Mouse (Mus musculus): ENCODE measurements around the gene D17H6S53E. TPM values are rescaled to one million over a fixed set of nuclear protein-coding genes. Genes with fewer than 3 reads are reported as not detected.

Gene D17H6S53E
- polyA plus RNA-seq, 1 experiment from 2014 or later, result 10.5 TPM

- H3K4me1 ChIP-seq (replicated peaks; ENCODE audit: insufficient read depth, low read length), result peaks cover 7% of the 10 kb centered on the region; the same call in 1 of the 2 replicates
- ATAC-seq (replicated peaks; ENCODE audit: low FRiP score, low read depth), result peak; percentile 94
- no peaks in the 10 kb centered on the region for H3K27me3 ChIP-seq (ENCODE audit: insufficient read depth, low read length)
- peak; percentile 96 for DNase-seq (ENCODE audit: low spot score)
- peak within 1 kb of the TSS; percentile 62 for H3K4me2 ChIP-seq (ENCODE audit: low read length)
- H3K9me3 ChIP-seq (replicated peaks; ENCODE audit: low read length), result no peaks in the 10 kb centered on the region
- H3K27ac ChIP-seq, result peak within 1 kb of the TSS; percentile 97
- H3K9ac ChIP-seq (ENCODE audit: low read depth, low read length), result peak within 1 kb of the TSS; percentile 93
- 0 out of 2 replicates have a peak, but pooled peaks have one; percentile 32 for TF ChIP-seq CTCF (IDR thresholded peaks at IDR 0.05; ENCODE audit: low read depth)
- peaks cover 13% of the 10 kb centered on the region; the same call in 1 of the 2 replicates for H3K36me3 ChIP-seq (ENCODE audit: insufficient read depth, low read length)
- 4% methylated on average over 49 of the region's 67 CpGs for WGBS
- peak within 1 kb of the TSS; percentile 62 for H3K4me3 ChIP-seq (replicated peaks; ENCODE audit: low read depth, low read length)
These were observed 37.1 kb upstream of the D17H6S53E start, which contains the start of gene Abhd16a for GRCm38 (mm10) chr17:35088825-35089644. Gene Abhd16a, plus strand, starts transcription at chr17:35089263.

GRCm38 (mm10) chr17:35090166-35090932, 35.8 kb upstream of the D17H6S53E start:
- no peak for DNase-seq (ENCODE audit: low spot score)
- peak overlapping the region; percentile 97; the same call in 1 of the 2 replicates for H3K27ac ChIP-seq
- H3K4me1 ChIP-seq (replicated peaks; ENCODE audit: insufficient read depth, low read length), result peaks cover 7% of the 10 kb centered on the region; the same call in 1 of the 2 replicates
- H3K27me3 ChIP-seq (ENCODE audit: insufficient read depth, low read length), result no peaks in the 10 kb centered on the region
- H3K9ac ChIP-seq (ENCODE audit: low read depth, low read length), result peak overlapping the region; percentile 93
- peak overlapping the region; percentile 62 for H3K4me2 ChIP-seq (ENCODE audit: low read length)
- H3K4me3 ChIP-seq (replicated peaks; ENCODE audit: low read depth, low read length), result peak overlapping the region; percentile 62
- peaks cover 20% of the 10 kb centered on the region; the same call in 1 of the 2 replicates for H3K36me3 ChIP-seq (ENCODE audit: insufficient read depth, low read length)
- H3K9me3 ChIP-seq (replicated peaks; ENCODE audit: low read length), result no peaks in the 10 kb centered on the region
- ATAC-seq (replicated peaks; ENCODE audit: low FRiP score, low read depth), result no peak
- WGBS, result 65% methylated on average over 8 of the region's 8 CpGs
- no peak for TF ChIP-seq CTCF (IDR thresholded peaks at IDR 0.05; ENCODE audit: low read depth)

- DNase-seq (ENCODE audit: low spot score) (peak; percentile 41), ATAC-seq (replicated peaks; ENCODE audit: low FRiP score, low read depth) (no peak)
- Histone ChIP-seq H3K4me2 (ENCODE audit: low read length) (no peak overlapping the region), H3K4me3 (replicated peaks; ENCODE audit: low read depth, low read length) (no peak overlapping the region), H3K36me3 (ENCODE audit: insufficient read depth, low read length) (peaks cover 29% of the 10 kb centered on the region; the same call in 1 of the 2 replicates), H3K9me3 (replicated peaks; ENCODE audit: low read length) (no peaks in the 10 kb centered on the region), H3K27me3 (ENCODE audit: insufficient read depth, low read length) (no peaks in the 10 kb centered on the region), H3K4me1 (replicated peaks; ENCODE audit: insufficient read depth, low read length) (peaks cover 7% of the 10 kb centered on the region; the same call in 1 of the 2 replicates), H3K9ac (ENCODE audit: low read depth, low read length) (no peak overlapping the region), H3K27ac (no peak overlapping the region)
- WGBS, result 80% methylated on average over 14 of the region's 14 CpGs
- no peak for TF ChIP-seq CTCF (IDR thresholded peaks at IDR 0.05; ENCODE audit: low read depth)
These were observed 33.6 kb upstream of the D17H6S53E start for GRCm38 (mm10) chr17:35092403-35093198.

GRCm38 (mm10) chr17:35094475-35095365, 31.5 kb upstream of the D17H6S53E start:
- H3K27ac ChIP-seq, result no peak overlapping the region
- no peaks in the 10 kb centered on the region for H3K27me3 ChIP-seq (ENCODE audit: insufficient read depth, low read length)
- H3K4me1 ChIP-seq (replicated peaks; ENCODE audit: insufficient read depth, low read length), result peaks cover 7% of the 10 kb centered on the region; the same call in 1 of the 2 replicates
- WGBS, result 88% methylated on average over 15 of the region's 15 CpGs
- TF ChIP-seq CTCF (IDR thresholded peaks at IDR 0.05; ENCODE audit: low read depth), result no peak
- DNase-seq (ENCODE audit: low spot score) (no peak), ATAC-seq (replicated peaks; ENCODE audit: low FRiP score, low read depth) (no peak)
- H3K9me3 ChIP-seq (replicated peaks; ENCODE audit: low read length), result no peaks in the 10 kb centered on the region
- no peak overlapping the region for H3K4me2 ChIP-seq (ENCODE audit: low read length)
- no peak overlapping the region for H3K4me3 ChIP-seq (replicated peaks; ENCODE audit: low read depth, low read length)
- peaks cover 48% of the 10 kb centered on the region for H3K36me3 ChIP-seq (ENCODE audit: insufficient read depth, low read length)
- no peak overlapping the region for H3K9ac ChIP-seq (ENCODE audit: low read depth, low read length)

GRCm38 (mm10) chr17:35096597-35096996, 29.6 kb upstream of the D17H6S53E start:
- Histone ChIP-seq H3K4me2 (ENCODE audit: low read length) (no peak overlapping the region), H3K4me1 (replicated peaks; ENCODE audit: insufficient read depth, low read length) (peaks cover 9% of the 10 kb centered on the region; the same call in 1 of the 2 replicates), H3K27me3 (ENCODE audit: insufficient read depth, low read length) (no peaks in the 10 kb centered on the region), H3K36me3 (ENCODE audit: insufficient read depth, low read length) (peaks cover 64% of the 10 kb centered on the region), H3K9me3 (replicated peaks; ENCODE audit: low read length) (no peaks in the 10 kb centered on the region), H3K9ac (ENCODE audit: low read depth, low read length) (no peak overlapping the region), H3K27ac (no peak overlapping the region), H3K4me3 (replicated peaks; ENCODE audit: low read depth, low read length) (no peak overlapping the region)
- DNase-seq (ENCODE audit: low spot score) (no peak), ATAC-seq (replicated peaks; ENCODE audit: low FRiP score, low read depth) (no peak)
- WGBS, result 87% methylated on average over 12 of the region's 12 CpGs
- TF ChIP-seq CTCF (IDR thresholded peaks at IDR 0.05; ENCODE audit: low read depth), result no peak
